Mouse (Mus musculus): ENCODE data around the gene Agpat4.
"Not testable (repeated sequence)": the region's sequence is repeated elsewhere in the genome, so short reads cannot be mapped to it uniquely, and the experiment has no call there.

GRCm38 (mm10) chr17:12224551-12224950 lies 106.0 kb downstream of the Agpat4 start:
- TF ChIP-seq CTCF (conservative IDR thresholded peaks at IDR 0.05; ENCODE audit: low read length); POU5F1 (IDR thresholded peaks at IDR 0.05; ENCODE audit: borderline replicate concordance, low read length): not testable (repeated sequence)
